18 mouse cellular contexts compared by ENCODE assay signal in the genomic region with DNA sequence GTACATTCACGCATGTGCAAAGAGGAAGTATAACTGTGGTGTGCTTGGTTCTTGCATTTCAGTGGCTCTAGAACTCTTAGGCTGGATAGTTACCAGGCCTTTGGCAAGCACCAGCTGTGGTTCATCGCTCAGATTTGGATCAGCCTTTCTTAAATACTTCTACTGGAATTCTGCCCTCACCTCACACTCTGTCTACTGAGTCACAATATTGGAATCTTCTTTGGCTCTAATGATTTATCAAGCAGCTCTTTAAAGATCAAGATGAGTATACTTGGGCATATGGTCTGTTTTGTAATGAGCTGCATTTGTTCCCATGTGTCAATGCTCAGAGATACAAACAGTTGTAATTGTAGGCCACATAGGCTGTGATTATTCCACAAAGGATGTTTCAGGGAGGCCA.
"Had no signal": no experiment of that assay in that cellular context is flagged by ENCODE, and none has a peak within 500 bp of the region (broad histone marks: within the 10 kb centered on the region; RNA-seq: fewer than 3 reads in every experiment).

No protein-coding gene starts in this region.

- ATAC-seq: liver, embryonic 12.5 days had no signal

- H3K27me3 ChIP-seq: limb, embryonic 13.5 days; liver, embryonic 12.5 days; liver, embryonic 15.5 days had no signal

- DNase-seq: kidney, postnatal 25 days; layer of hippocampus, adult 9-11 months; liver; lung, adult 18-20 months; lung, postnatal 14 days; lung, postnatal 4 days; midbrain, embryonic 14.5 days; right cerebral cortex, postnatal 4 days; thymus, adult 2 months; thymus, postnatal 36 days had no signal

- H3K4me3 ChIP-seq: layer of hippocampus, adult 2 months; limb, embryonic 10.5 days; limb, embryonic 13.5 days; liver, embryonic 12.5 days; liver, embryonic 15.5 days had no signal

- H3K9me3 ChIP-seq: limb, embryonic 10.5 days; limb, embryonic 13.5 days; liver, embryonic 12.5 days; liver, embryonic 15.5 days had no signal

- H3K4me1 ChIP-seq: liver, embryonic 12.5 days; liver, embryonic 15.5 days had no signal

- H3K4me2 ChIP-seq: limb, embryonic 13.5 days; liver, embryonic 12.5 days; liver, embryonic 15.5 days; midbrain, embryonic 11.5 days had no signal

- H3K36me3 ChIP-seq: limb, embryonic 10.5 days; limb, embryonic 13.5 days; liver, embryonic 12.5 days; liver, embryonic 15.5 days had no signal

- H3K9ac ChIP-seq: limb, embryonic 13.5 days; liver, embryonic 12.5 days; liver, embryonic 15.5 days had no signal

- H3K27ac ChIP-seq: kidney, postnatal 0 days; layer of hippocampus, adult 2 months; limb, embryonic 10.5 days; limb, embryonic 13.5 days; liver, embryonic 12.5 days; liver, embryonic 15.5 days; stomach, postnatal 0 days had no signal
